Mouse (Mus musculus): ENCODE data around the gene P2ry14. TPM values are rescaled to one million over a fixed set of nuclear protein-coding genes. Genes with fewer than 3 reads are reported as not detected.

Gene P2ry14
- polyA plus RNA-seq, 1 experiment from 2014 or later, result 2.1 TPM

Other genes starting within 250 kb of the P2ry14 start
- 4.2 and 4.6 TPM in 2 replicates for gene Med12l, start 147.8 kb downstream of the P2ry14 start, polyA plus RNA-seq (2014; fragmentation: Nextera tagmentation; extraction: Ambion mirVana)
- gene Gpr171, start 51.8 kb downstream of the P2ry14 start, polyA plus RNA-seq (2014; fragmentation: Nextera tagmentation; extraction: Ambion mirVana), result 1.1 and 1.2 TPM in 2 replicates
- not detected in 2 replicates for gene Gpr87, start 41.5 kb upstream of the P2ry14 start, polyA plus RNA-seq (2014; fragmentation: Nextera tagmentation; extraction: Ambion mirVana)
- gene P2ry13, start 57.3 kb upstream of the P2ry14 start, polyA plus RNA-seq (2014; fragmentation: Nextera tagmentation; extraction: Ambion mirVana), result 0.49 and 0.78 TPM in 2 replicates
- 0.96 and 1.2 TPM in 2 replicates for gene P2ry12, start 109.3 kb upstream of the P2ry14 start, polyA plus RNA-seq (2014; fragmentation: Nextera tagmentation; extraction: Ambion mirVana)
- gene Igsf10, start 190.8 kb upstream of the P2ry14 start, polyA plus RNA-seq (2014; fragmentation: Nextera tagmentation; extraction: Ambion mirVana), result 2.5 and 3.0 TPM in 2 replicates